Mouse (Mus musculus) hindbrain, embryonic 10.5 days (tissue): ENCODE data around the gene Zmiz1. TPM values are rescaled to one million over a fixed set of nuclear protein-coding genes. Genes with fewer than 3 reads are reported as not detected.

ENCODE experiments used
- polyA plus RNA-seq: library from polyadenylated mRNA; unstranded; fragments of >200 nt; fragmentation: Nextera tagmentation; extraction: Ambion mirVana; gene quantifications from 2 replicates; pipeline ENCODE4 v1.2.1, GENCODE M21; 2016

Gene Zmiz1
- polyA plus RNA-seq, 1 experiment from 2014 or later = 60.1 TPM

Other genes with a start within 250 kb of the Zmiz1 start
- gene Ppif, start 235.0 kb downstream of the Zmiz1 start, polyA plus RNA-seq = 47.3 and 55.7 TPM in 2 replicates